Mouse (Mus musculus): ENCODE measurements around the gene Krtap4-6.

DNA sequence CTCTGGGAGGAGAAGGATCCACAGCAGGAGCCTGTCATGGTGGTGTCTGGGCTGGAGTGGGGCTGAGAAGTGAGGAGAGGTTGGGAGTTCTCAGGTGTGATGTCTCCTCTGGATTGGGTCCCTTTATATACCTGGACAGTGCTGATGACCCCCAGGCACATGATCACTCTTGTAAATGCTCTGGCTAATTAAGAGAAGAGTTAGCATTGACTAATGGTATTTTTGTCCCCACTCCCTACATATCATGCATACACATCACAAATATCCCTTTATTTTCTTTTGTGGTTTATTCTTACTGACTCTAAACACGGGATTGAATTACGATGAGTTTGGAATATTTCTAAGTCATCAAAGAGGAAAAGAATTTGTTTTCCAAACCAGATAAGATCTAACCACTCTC, 45.4 kb downstream of the Krtap4-6 start, which contains the start of gene Gm11562:
- TF ChIP-seq CTCF (IDR thresholded peaks at IDR 0.05; ENCODE audit: insufficient read depth, low read depth, low read length) = no peak
- no peak for TF ChIP-seq POLR2A (IDR thresholded peaks at IDR 0.05; ENCODE audit: insufficient read depth, low read depth, low read length)
